ENCODE assay signal across 10 mouse cellular contexts in the genomic region with DNA sequence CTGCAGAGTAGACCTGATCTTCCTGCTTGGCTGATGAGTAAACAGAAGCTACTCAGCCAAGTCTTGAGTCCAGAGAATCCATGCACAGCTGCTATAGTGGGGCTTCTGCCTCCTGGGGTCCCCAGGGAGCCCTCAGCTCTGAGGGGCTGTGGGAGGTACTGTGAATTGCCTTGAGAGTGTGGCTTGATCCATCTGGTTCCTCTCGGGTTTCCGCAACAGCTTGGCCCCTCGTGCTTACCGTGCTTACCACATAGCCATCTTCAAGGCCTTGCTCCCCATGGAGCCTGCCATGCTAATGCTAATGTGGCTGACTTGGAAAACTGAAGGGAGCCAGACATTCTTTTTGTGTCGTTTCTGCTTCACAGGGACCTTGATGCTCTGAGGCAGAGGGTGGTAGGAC. TPM values are rescaled to one million over a fixed set of nuclear protein-coding genes. Genes with fewer than 3 reads are reported as not detected.
DNase-seq lines count a peak whose midpoint lies in the region; ATAC-seq and TF ChIP-seq lines count a peak whose summit lies in the region.
"Had no signal": no experiment of that assay in that cellular context is flagged by ENCODE, and none has a peak within 500 bp of the region (broad histone marks: within the 10 kb centered on the region; RNA-seq: fewer than 3 reads in every experiment).

No protein-coding gene starts in this region.

- no peak for TF ChIP-seq CTCF in stomach, postnatal 0 days (IDR thresholded peaks at IDR 0.05; ENCODE audit: low read depth)

- 24% methylated on average over 5 of the region's 5 CpGs for WGBS in forebrain, embryonic 11.5 days
- 20% methylated on average over 5 of the region's 5 CpGs for WGBS in limb, embryonic 14.5 days
- 45% methylated on average over 5 of the region's 5 CpGs for WGBS in stomach, postnatal 0 days
- 27% methylated on average over 5 of the region's 5 CpGs for WGBS in heart, embryonic 11.5 days (ENCODE audit: insufficient replicate concordance)

- no peak for TF ChIP-seq EP300 in stomach, postnatal 0 days (optimal IDR thresholded peaks at IDR 0.05)

- H3K9ac ChIP-seq in forebrain, embryonic 11.5 days (ENCODE audit: low read length): no peak overlapping the region
- H3K9ac ChIP-seq in limb, embryonic 14.5 days (ENCODE audit: low read depth, low read length, severe bottlenecking): no peak overlapping the region
- H3K9ac ChIP-seq in stomach, postnatal 0 days (ENCODE audit: low read length): no peak overlapping the region
- H3K9ac ChIP-seq in heart, embryonic 11.5 days (ENCODE audit: low read depth, low read length): no peak overlapping the region
- H3K9ac ChIP-seq: lung, embryonic 15.5 days had no signal

- peak; percentile 45 for DNase-seq in retina, embryonic 14.5 days (ENCODE audit: low spot score)
- DNase-seq in retina, postnatal 1 day: no peak
- no peak for DNase-seq in forebrain, embryonic 11.5 days (ENCODE audit: low spot score)
- no peak for DNase-seq in limb, embryonic 14.5 days (ENCODE audit: low spot score)
- DNase-seq in stomach, postnatal 0 days (ENCODE audit: low spot score): no peak
- no peak for DNase-seq in spleen, postnatal 14 days (ENCODE audit: low spot score in 2 of 2)
- DNase-seq in spleen, adult 18-20 months: no peak
- DNase-seq: layer of hippocampus, postnatal 36 days had no signal

- H3K4me3 ChIP-seq in forebrain, embryonic 11.5 days (ENCODE audit: low read depth, low read length): no peak overlapping the region
- no peak overlapping the region for H3K4me3 ChIP-seq in limb, embryonic 14.5 days (replicated peaks; ENCODE audit: low read length)
- no peak overlapping the region for H3K4me3 ChIP-seq in stomach, postnatal 0 days (ENCODE audit: low read depth, low read length)
- no peak overlapping the region for H3K4me3 ChIP-seq in heart, embryonic 11.5 days (ENCODE audit: low read depth, low read length)
- H3K4me3 ChIP-seq: lung, embryonic 15.5 days had no signal

- H3K36me3 ChIP-seq in forebrain, embryonic 11.5 days (ENCODE audit: control insufficient read depth, insufficient read depth, low read length): no peaks in the 10 kb centered on the region
- no peaks in the 10 kb centered on the region for H3K36me3 ChIP-seq in limb, embryonic 14.5 days (ENCODE audit: control insufficient read depth, insufficient read depth, low read length)
- no peaks in the 10 kb centered on the region for H3K36me3 ChIP-seq in stomach, postnatal 0 days (ENCODE audit: control insufficient read depth, insufficient read depth, low read length)
- H3K36me3 ChIP-seq in heart, embryonic 11.5 days (ENCODE audit: control insufficient read depth, insufficient read depth, low read length): no peaks in the 10 kb centered on the region
- H3K36me3 ChIP-seq: lung, embryonic 15.5 days had no signal

- H3K9me3 ChIP-seq in forebrain, embryonic 11.5 days (ENCODE audit: control insufficient read depth, low read length): no peaks in the 10 kb centered on the region
- no peaks in the 10 kb centered on the region for H3K9me3 ChIP-seq in limb, embryonic 14.5 days (ENCODE audit: control insufficient read depth, low read length)
- H3K9me3 ChIP-seq in stomach, postnatal 0 days (ENCODE audit: control insufficient read depth, low read length): no peaks in the 10 kb centered on the region
- H3K9me3 ChIP-seq in heart, embryonic 11.5 days (replicated peaks; ENCODE audit: control insufficient read depth, low read length): no peaks in the 10 kb centered on the region
- H3K9me3 ChIP-seq: lung, embryonic 15.5 days had no signal

- peaks cover 2% of the 10 kb centered on the region; the same call in 1 of the 2 replicates for H3K4me1 ChIP-seq in forebrain, embryonic 11.5 days (replicated peaks; ENCODE audit: control insufficient read depth, insufficient read depth, low read length)
- 0 out of 2 replicates have a peak, but pooled peaks cover 5% of the 10 kb centered on the region for H3K4me1 ChIP-seq in limb, embryonic 14.5 days (ENCODE audit: control insufficient read depth, insufficient read depth, low read length)
- H3K4me1 ChIP-seq in stomach, postnatal 0 days (replicated peaks; ENCODE audit: control insufficient read depth, insufficient read depth): no peaks in the 10 kb centered on the region
- peaks cover 12% of the 10 kb centered on the region for H3K4me1 ChIP-seq in heart, embryonic 11.5 days (ENCODE audit: control insufficient read depth, insufficient read depth, low read length)
- H3K4me1 ChIP-seq: lung, embryonic 15.5 days had no signal

- H3K27me3 ChIP-seq in forebrain, embryonic 11.5 days (ENCODE audit: control insufficient read depth, insufficient read depth, low read length): no peaks in the 10 kb centered on the region
- no peaks in the 10 kb centered on the region for H3K27me3 ChIP-seq in limb, embryonic 14.5 days (ENCODE audit: control insufficient read depth, insufficient read depth, low read length)
- no peaks in the 10 kb centered on the region for H3K27me3 ChIP-seq in stomach, postnatal 0 days (ENCODE audit: control insufficient read depth, insufficient read depth, low read length)
- H3K27me3 ChIP-seq in heart, embryonic 11.5 days (ENCODE audit: control insufficient read depth, insufficient read depth, low read length): no peaks in the 10 kb centered on the region
- H3K27me3 ChIP-seq: lung, embryonic 15.5 days had no signal

- H3K27ac ChIP-seq in forebrain, embryonic 11.5 days (ENCODE audit: low read depth, low read length): no peak overlapping the region
- no peak overlapping the region for H3K27ac ChIP-seq in limb, embryonic 14.5 days (replicated peaks; ENCODE audit: low read depth, low read length)
- H3K27ac ChIP-seq in stomach, postnatal 0 days (replicated peaks): no peak overlapping the region
- H3K27ac ChIP-seq in heart, embryonic 11.5 days (ENCODE audit: low read depth, low read length): no peak overlapping the region
- H3K27ac ChIP-seq: lung, embryonic 15.5 days had no signal

- no peak for TF ChIP-seq POLR2A in limb, embryonic 14.5 days (IDR thresholded peaks at IDR 0.05; ENCODE audit: borderline replicate concordance, extremely low read depth, insufficient read depth, insufficient read length)

- peak; percentile 53; the same call in 1 of the 2 replicates for ATAC-seq in forebrain, embryonic 11.5 days (replicated peaks; ENCODE audit: low FRiP score)
- ATAC-seq in limb, embryonic 14.5 days (ENCODE audit: low FRiP score, low read depth): peak; percentile 53; the same call in 1 of the 2 replicates
- 0 out of 2 replicates have a peak, but pooled peaks have one; percentile 24 for ATAC-seq in stomach, postnatal 0 days (ENCODE audit: low FRiP score, low TSS enrichment)
- no peak for ATAC-seq in heart, embryonic 11.5 days (replicated peaks; ENCODE audit: insufficient number of reproducible peaks, low FRiP score, low TSS enrichment)

- no peak overlapping the region for H3K4me2 ChIP-seq in forebrain, embryonic 11.5 days (ENCODE audit: low read depth, low read length, severe bottlenecking)
- no peak overlapping the region for H3K4me2 ChIP-seq in limb, embryonic 14.5 days (replicated peaks; ENCODE audit: low read depth, low read length, severe bottlenecking)
- no peak overlapping the region for H3K4me2 ChIP-seq in stomach, postnatal 0 days (replicated peaks; ENCODE audit: low read depth)
- H3K4me2 ChIP-seq in heart, embryonic 11.5 days: no peak overlapping the region
- H3K4me2 ChIP-seq: lung, embryonic 15.5 days had no signal

RNA-seq across cellular contexts. Expression of a gene that starts 6.8 kb away (rescaled TPM):
- polyA plus RNA-seq in forebrain, embryonic 11.5 days (2014; fragmentation: Nextera tagmentation; extraction: Ambion mirVana): 13.7 and 14.3 TPM in 2 replicates
- polyA plus RNA-seq in limb, embryonic 14.5 days (2012; rRNA removed): 11.2 and 12.3 TPM in 2 replicates
- polyA plus RNA-seq in limb, embryonic 14.5 days (2014; fragmentation: Nextera tagmentation; extraction: Ambion mirVana): 15.8 and 19.5 TPM in 2 replicates
- polyA plus RNA-seq in stomach, postnatal 0 days (2015; fragmentation: Nextera tagmentation; extraction: Ambion mirVana): 12.9 and 13.8 TPM in 2 replicates
- 7.4 and 8.1 TPM in 2 replicates for polyA plus RNA-seq in heart, embryonic 11.5 days (2014; fragmentation: Nextera tagmentation; extraction: Ambion mirVana)

RNA-seq across cellular contexts. Expression of a gene that starts 34.3 kb away (rescaled TPM):
- 202 and 213 TPM in 2 replicates for polyA plus RNA-seq in forebrain, embryonic 11.5 days (2014; fragmentation: Nextera tagmentation; extraction: Ambion mirVana)
- polyA plus RNA-seq in limb, embryonic 14.5 days (2012; rRNA removed): 133 and 152 TPM in 2 replicates
- polyA plus RNA-seq in limb, embryonic 14.5 days (2014; fragmentation: Nextera tagmentation; extraction: Ambion mirVana): 175 and 183 TPM in 2 replicates
- polyA plus RNA-seq in stomach, postnatal 0 days (2015; fragmentation: Nextera tagmentation; extraction: Ambion mirVana): 142 and 144 TPM in 2 replicates
- 413 and 460 TPM in 2 replicates for polyA plus RNA-seq in heart, embryonic 11.5 days (2014; fragmentation: Nextera tagmentation; extraction: Ambion mirVana)

RNA-seq across cellular contexts. Expression of a gene that starts 52.0 kb away (rescaled TPM):
- polyA plus RNA-seq in forebrain, embryonic 11.5 days (2014; fragmentation: Nextera tagmentation; extraction: Ambion mirVana): not detected in 2 replicates
- 0.05 and 0.41 TPM in 2 replicates for polyA plus RNA-seq in limb, embryonic 14.5 days (2012; rRNA removed)
- polyA plus RNA-seq in limb, embryonic 14.5 days (2014; fragmentation: Nextera tagmentation; extraction: Ambion mirVana): not detected in 2 replicates
- 6.0 and 7.2 TPM in 2 replicates for polyA plus RNA-seq in stomach, postnatal 0 days (2015; fragmentation: Nextera tagmentation; extraction: Ambion mirVana)
- polyA plus RNA-seq in heart, embryonic 11.5 days (2014; fragmentation: Nextera tagmentation; extraction: Ambion mirVana): 0.42 and 0.52 TPM in 2 replicates
